Comparison of ENCODE assay signal across 8 mouse cellular contexts in genomic region chr9:72111622-72112550, GRCm38 (mm10). TPM values are rescaled to one million over a fixed set of nuclear protein-coding genes. Genes with fewer than 3 reads are reported as not detected.
A peak's percentile ranks its signal among the peaks of the same experiment; 100 is the strongest.
DNase-seq lines count a peak whose midpoint lies in the region; ATAC-seq lines count a peak whose summit lies in the region.

Tcf12 (minus strand) TSS chr9:72111871.

- peak; percentile 93 for DNase-seq in R1 (ENCODE audit: low read depth, low spot score)
- DNase-seq in cerebellum, postnatal 10 days = peak; percentile 90 to 94
- peak; percentile 73 to 78 for DNase-seq in frontal cortex, postnatal 14 days (ENCODE audit: low spot score in 2 of 2)
- DNase-seq in layer of hippocampus, postnatal 25 days (ENCODE audit: extremely low spot score in 1 of 2, low spot score in 1 of 2) = peak; percentile 65 to 79
- peak; percentile 85 for DNase-seq in lung, postnatal 14 days
- DNase-seq in ovary, postnatal 36 days (ENCODE audit: low spot score) = peak; percentile 87
- DNase-seq in thymus, postnatal 25 days = peak; percentile 88

- H3K4me2 ChIP-seq in hindbrain, embryonic 12.5 days (replicated peaks) = peak within 1 kb of the TSS; percentile 80

- H3K9ac ChIP-seq in hindbrain, embryonic 12.5 days = peak within 1 kb of the TSS; percentile 99

- peak within 1 kb of the TSS; percentile 96 for H3K4me3 ChIP-seq in hindbrain, embryonic 12.5 days

- ATAC-seq in hindbrain, embryonic 12.5 days (ENCODE audit: low FRiP score) = peak; percentile 87

- peaks cover 22% of the 10 kb centered on the region for H3K4me1 ChIP-seq in hindbrain, embryonic 12.5 days

- no peaks in the 10 kb centered on the region for H3K9me3 ChIP-seq in hindbrain, embryonic 12.5 days (replicated peaks)

- no peaks in the 10 kb centered on the region for H3K27me3 ChIP-seq in hindbrain, embryonic 12.5 days

- peak within 1 kb of the TSS; percentile 98 for H3K27ac ChIP-seq in hindbrain, embryonic 12.5 days

- no peaks in the 10 kb centered on the region; the same call in 1 of the 2 replicates for H3K36me3 ChIP-seq in hindbrain, embryonic 12.5 days

- WGBS in hindbrain, embryonic 12.5 days = 2% methylated on average over 87 of the region's 88 CpGs

RNA-seq across cellular contexts. Expression of gene Tcf12, which starts in this region (rescaled TPM):
- polyA plus RNA-seq in hindbrain, embryonic 12.5 days (2016; fragmentation: Nextera tagmentation; extraction: Ambion mirVana) = 192 and 206 TPM in 2 replicates
- 10 to 100 TPM; 50.1 to 68.1 TPM for total RNA-seq in layer of hippocampus, postnatal 25 days (2021)

Comparison
In these comparisons a context has a peak if more than half of its experiments do, and no peak if none do; other contexts are left out.
1. Peak in every context shown above with its lines: DNase-seq, ATAC-seq, H3K4me3 ChIP-seq and H3K27ac ChIP-seq.